Mouse (Mus musculus) ES-Bruce4 (cell line): Measurements from ENCODE around the gene Iqcg.

Experiments used
- CTCF ChIP-seq: IDR thresholded peaks from one replicate; pipeline ENCODE4 v1.8.1; 2011; ENCODE audit warnings: low read depth, low read length
- EP300 ChIP-seq: IDR thresholded peaks from 2 replicates; pipeline ENCODE4 v1.6.1; 2011; ENCODE audit warnings: low read depth, low read length; ENCODE audit not compliant: insufficient read depth
- POLR2A ChIP-seq: IDR thresholded peaks from one replicate; pipeline ENCODE4 v1.8.1; 2011; ENCODE audit warnings: low read length; ENCODE audit not compliant: insufficient read depth

DNA sequence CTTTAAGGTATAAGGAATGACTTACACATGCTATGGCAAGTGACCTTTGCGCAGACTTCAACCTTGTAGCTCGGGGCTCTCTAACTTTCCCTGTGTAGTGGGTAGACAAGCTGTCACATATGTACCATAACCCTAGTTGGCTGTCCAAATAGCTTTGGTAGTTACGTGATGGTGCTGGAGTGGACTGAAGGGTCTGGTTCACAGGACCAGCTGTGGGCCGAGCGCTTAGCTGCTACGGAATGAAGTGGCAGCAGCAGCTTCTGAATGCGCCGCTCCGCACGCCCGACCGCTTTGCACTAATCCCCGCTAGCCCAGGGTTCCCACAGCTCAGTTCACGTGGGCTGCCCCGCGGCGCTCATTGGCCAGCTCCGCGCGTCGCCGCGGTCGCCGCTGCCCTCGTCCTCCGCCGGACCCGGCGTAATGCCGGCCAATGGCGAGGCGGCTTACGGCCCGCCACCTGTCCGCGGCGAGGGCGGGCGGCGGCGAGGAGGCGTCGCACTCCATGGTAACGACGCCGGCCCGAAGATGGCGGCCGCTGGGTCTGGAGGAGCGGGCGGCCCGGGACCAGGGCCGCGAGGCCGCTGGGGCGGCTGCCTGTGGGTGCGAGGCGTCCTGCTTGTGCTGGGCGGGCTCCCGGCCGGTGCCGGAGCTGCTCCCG lies 6.1 kb upstream of the Iqcg start, which contains the start of gene Lmln:
- TF ChIP-seq POLR2A (no peak), CTCF (no peak), EP300 (no peak)
